Mouse (Mus musculus) G1E (cell line): Measurements from ENCODE around the gene Slc4a5. TPM values are rescaled to one million over a fixed set of nuclear protein-coding genes. Genes with fewer than 3 reads are reported as not detected.

Source experiments
- ATAC-seq: 2 replicates; pipeline ENCODE4 v1.8.0; 2016; ENCODE audit warnings: mild to moderate bottlenecking; ENCODE audit not compliant: insufficient number of reproducible peaks, poor library complexity, low FRiP score, severe bottlenecking; ENCODE audit errors: extremely low read depth
- DNase-seq: peaks from one replicate; pipeline ENCODE4 v3.0.0; 2012; ENCODE audit warnings: low spot score
- H3K27me3 ChIP-seq: 2 replicates; pipeline ENCODE4 v1.6.1; 2012; ENCODE audit warnings: mild to moderate bottlenecking, low read length, inconsistent platforms; ENCODE audit not compliant: insufficient read depth
- H3K36me3 ChIP-seq: replicated peaks from 2 replicates; pipeline ENCODE3; 2012; ENCODE audit warnings: mild to moderate bottlenecking, inconsistent platforms
- H3K4me1 ChIP-seq: 2 replicates; pipeline ENCODE4 v1.6.1; 2012; ENCODE audit warnings: low read depth, low read length, inconsistent platforms, mixed read lengths; ENCODE audit not compliant: insufficient read depth
- H3K4me3 ChIP-seq: 2 replicates; pipeline ENCODE4 v1.5.1; 2012; ENCODE audit warnings: low read depth, mild to moderate bottlenecking, inconsistent platforms, low read length, moderate library complexity, mixed read lengths
- H3K9me3 ChIP-seq: replicated peaks from 2 replicates; pipeline ENCODE4 v1.6.1; 2012; ENCODE audit warnings: inconsistent platforms
- CTCF ChIP-seq: IDR thresholded peaks from 2 replicates; pipeline ENCODE4 v1.5.1; 2012; ENCODE audit warnings: low read depth, low read length, inconsistent platforms, mixed read lengths
- GATA1 ChIP-seq: IDR thresholded peaks from 2 replicates; pipeline ENCODE4 v1.6.1; 2012; ENCODE audit warnings: borderline replicate concordance, low read length, inconsistent platforms, mixed read lengths
- GATA2 ChIP-seq: IDR thresholded peaks from 2 replicates; pipeline ENCODE4 v1.6.1; 2012; ENCODE audit warnings: low read depth, low read length, inconsistent platforms, borderline replicate concordance
- POLR2AphosphoS5 ChIP-seq: IDR thresholded peaks from 2 replicates; pipeline ENCODE4 v1.6.1; 2012; ENCODE audit warnings: low read depth, low read length, inconsistent platforms; ENCODE audit not compliant: insufficient replicate concordance
- TAL1 ChIP-seq: conservative IDR thresholded peaks from 2 replicates; pipeline ENCODE4 v1.6.1; 2012; ENCODE audit warnings: low read depth, low read length, inconsistent platforms, mixed read lengths
- polyA plus RNA-seq: library from polyadenylated mRNA; stranded (reverse); fragments of >175 nt; gene quantifications from 2 replicates; pipeline ENCODE4 v1.2.3, GENCODE M21; 2012
- total RNA-seq, 2 experiments: library from RNA; stranded (forward) in 1 of 2; stranded (reverse) in 1 of 2; fragments of 200-1000 nt in 1 of 2; fragments of >200 nt in 1 of 2; fragmentation: Nextera tagmentation in 1 of 2; gene quantifications; 2 replicates each; pipeline ENCODE4 v1.2.3; 2014 to 2017

The Slc4a5 gene
- total RNA-seq (2014; fragmentation: Nextera tagmentation) (not detected in 2 replicates), total RNA-seq (2017) (0.05 TPM in 1 of 2 replicates, not detected in the other), polyA plus RNA-seq (not detected in 2 replicates)

GRCm38 (mm10) chr6:83219814-83220213, at the start of gene Slc4a5:
Gene Slc4a5, plus strand, starts transcription at chr6:83219828.
- TF ChIP-seq GATA2 (no peak), CTCF (no peak), POLR2AphosphoS5 (no peak)

GRCm38 (mm10) chr6:83169872-83170271, 49.8 kb upstream of the Slc4a5 start:
- Histone ChIP-seq H3K9me3 (no peaks in the 10 kb centered on the region), H3K4me3 (no peak overlapping the region), H3K4me1 (peaks cover 32% of the 10 kb centered on the region), H3K36me3 (peaks cover 63% of the 10 kb centered on the region), H3K27me3 (no peaks in the 10 kb centered on the region)
- TF ChIP-seq POLR2AphosphoS5 (no peak), GATA2 (no peak), GATA1 (no peak), CTCF (no peak), TAL1 (no peak)
- ATAC-seq (no peak), DNase-seq (no peak)

More at GRCm38 (mm10) chr6:83219814-83220213, at the start of gene Slc4a5:
- H3K4me1 ChIP-seq = no peaks in the 10 kb centered on the region
- no peaks in the 10 kb centered on the region for H3K9me3 ChIP-seq
- ATAC-seq (no peak), DNase-seq (no peak)
- H3K4me3 ChIP-seq = no peak within 1 kb of the TSS
- peaks cover 8% of the 10 kb centered on the region for H3K27me3 ChIP-seq
- H3K36me3 ChIP-seq = no peaks in the 10 kb centered on the region

GRCm38 (mm10) chr6:83171063-83171462, 48.6 kb upstream of the Slc4a5 start:
- ATAC-seq (no peak), DNase-seq (no peak)
- TF ChIP-seq GATA2 = no peak
- no peak for TF ChIP-seq CTCF
- no peak for TF ChIP-seq POLR2AphosphoS5
- no peak for TF ChIP-seq TAL1
- TF ChIP-seq GATA1 = no peak
- Histone ChIP-seq H3K9me3 (no peaks in the 10 kb centered on the region), H3K4me3 (no peak overlapping the region), H3K4me1 (peaks cover 31% of the 10 kb centered on the region), H3K27me3 (no peaks in the 10 kb centered on the region), H3K36me3 (peaks cover 69% of the 10 kb centered on the region)

- Histone ChIP-seq H3K9me3 (no peaks in the 10 kb centered on the region), H3K4me1 (peaks cover 25% of the 10 kb centered on the region), H3K4me3 (no peak overlapping the region), H3K36me3 (peaks cover 79% of the 10 kb centered on the region), H3K27me3 (no peaks in the 10 kb centered on the region)
- ATAC-seq = no peak
- TF ChIP-seq CTCF = no peak
- no peak for TF ChIP-seq GATA2
- no peak for DNase-seq
Measured at GRCm38 (mm10) chr6:83172240-83172920, 47.2 kb upstream of the Slc4a5 start.

GRCm38 (mm10) chr6:83175996-83176395, 43.6 kb upstream of the Slc4a5 start:
- peaks cover 18% of the 10 kb centered on the region for H3K4me1 ChIP-seq
- no peaks in the 10 kb centered on the region for H3K9me3 ChIP-seq
- TF ChIP-seq POLR2AphosphoS5 (no peak), GATA2 (no peak), GATA1 (no peak), CTCF (no peak), TAL1 (no peak)
- no peaks in the 10 kb centered on the region for H3K27me3 ChIP-seq
- DNase-seq = no peak
- peaks cover 77% of the 10 kb centered on the region for H3K36me3 ChIP-seq
- H3K4me3 ChIP-seq = no peak overlapping the region
- no peak for ATAC-seq

GRCm38 (mm10) chr6:83179390-83180117, 40.1 kb upstream of the Slc4a5 start:
- no peaks in the 10 kb centered on the region for H3K27me3 ChIP-seq
- no peaks in the 10 kb centered on the region for H3K9me3 ChIP-seq
- ATAC-seq (no peak), DNase-seq (no peak)
- peaks cover 74% of the 10 kb centered on the region for H3K36me3 ChIP-seq
- no peak for TF ChIP-seq GATA1
- no peak for TF ChIP-seq TAL1
- TF ChIP-seq POLR2AphosphoS5 = no peak
- TF ChIP-seq CTCF = no peak
- TF ChIP-seq GATA2 = no peak
- no peak overlapping the region for H3K4me3 ChIP-seq
- H3K4me1 ChIP-seq = peaks cover 16% of the 10 kb centered on the region
